Mouse (Mus musculus) c-Kit-positive CD71-negative TER-119-negative erythroid progenitor cells, embryonic 14.5 days (primary cell): ENCODE measurements around the gene Tpm3.

Experiments
- DNase-seq: peaks from one replicate; pipeline ENCODE4 v3.0.0-alpha.2; 2013; ENCODE audit warnings: low read depth

Gene Tpm3

GRCm38 (mm10) chr3:90072294-90072693 lies at the start of gene Tpm3:
Tpm3 (plus strand) TSS chr3:90072649.
- DNase-seq = no peak

GRCm38 (mm10) chr3:90034653-90035052 lies 37.8 kb upstream of the Tpm3 start:
- no peak for DNase-seq

DNA sequence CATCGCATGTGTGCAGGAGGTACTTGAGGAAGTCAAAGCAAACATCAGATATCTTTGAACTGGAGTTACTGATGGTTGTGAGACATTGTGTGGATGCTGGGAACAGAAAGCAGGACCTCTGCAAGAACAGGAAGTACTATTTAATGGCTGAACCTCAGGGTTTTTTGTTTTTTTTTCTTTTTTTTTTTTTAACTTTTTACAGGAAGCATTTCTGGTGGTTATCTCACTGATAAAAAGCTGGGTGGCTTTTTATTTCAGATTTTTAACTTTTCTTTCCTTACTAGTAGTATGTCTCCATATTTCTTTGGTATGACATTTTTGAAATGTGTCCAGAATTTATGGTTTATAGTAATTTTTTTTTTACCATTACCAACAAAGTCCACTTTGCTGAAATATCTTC lies 36.2 kb upstream of the Tpm3 start:
- DNase-seq = no peak

DNA sequence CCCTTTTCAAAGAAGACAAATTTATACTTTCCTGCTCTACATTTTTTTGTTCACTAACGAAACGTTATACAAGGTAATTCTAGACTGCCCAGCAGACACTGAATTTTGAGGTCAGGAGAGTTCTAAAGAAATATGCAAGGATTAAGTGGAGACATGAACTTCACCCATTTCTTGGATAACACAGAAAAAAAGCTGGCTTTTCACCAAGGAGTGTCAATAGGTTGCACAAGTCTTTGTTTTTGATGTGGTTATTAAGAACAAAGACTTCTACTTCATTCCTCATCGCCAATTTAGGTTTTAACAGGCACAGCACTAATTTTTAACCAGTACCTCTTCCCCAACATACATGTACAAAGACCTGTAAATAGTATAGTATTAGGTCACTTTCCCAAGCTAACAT lies 22.8 kb upstream of the Tpm3 start:
- DNase-seq = no peak

GRCm38 (mm10) chr3:90051441-90052350 lies 20.8 kb upstream of the Tpm3 start, which contains the start of gene 4933434E20Rik:
4933434E20Rik (plus strand) TSS chr3:90051636.
- DNase-seq = peak; percentile 60

GRCm38 (mm10) chr3:90052351-90053241 lies 19.9 kb upstream of the Tpm3 start, which contains the start of gene Ubap2l:
Ubap2l (minus strand) TSS chr3:90052628.
- DNase-seq = peak; percentile 95

DNA sequence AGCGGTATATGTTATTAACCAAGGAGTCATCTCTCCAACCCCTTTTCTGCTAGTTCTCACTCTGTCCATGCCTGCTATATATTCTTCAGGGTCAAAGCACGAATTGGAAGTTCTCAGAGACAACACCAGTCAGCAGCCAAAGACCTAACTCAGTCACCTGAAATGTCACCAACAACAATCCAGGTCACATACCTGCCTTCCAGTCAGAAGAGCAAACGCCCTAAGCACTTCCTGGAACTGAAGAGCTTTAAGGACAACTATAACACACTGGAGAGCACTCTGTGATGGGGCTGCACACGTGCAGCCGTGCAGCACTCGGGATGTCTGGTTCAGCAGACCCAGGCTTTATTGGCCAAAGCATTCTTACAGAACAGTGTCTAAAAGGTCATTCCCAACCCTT lies 10.9 kb upstream of the Tpm3 start:
- no peak for DNase-seq

DNA sequence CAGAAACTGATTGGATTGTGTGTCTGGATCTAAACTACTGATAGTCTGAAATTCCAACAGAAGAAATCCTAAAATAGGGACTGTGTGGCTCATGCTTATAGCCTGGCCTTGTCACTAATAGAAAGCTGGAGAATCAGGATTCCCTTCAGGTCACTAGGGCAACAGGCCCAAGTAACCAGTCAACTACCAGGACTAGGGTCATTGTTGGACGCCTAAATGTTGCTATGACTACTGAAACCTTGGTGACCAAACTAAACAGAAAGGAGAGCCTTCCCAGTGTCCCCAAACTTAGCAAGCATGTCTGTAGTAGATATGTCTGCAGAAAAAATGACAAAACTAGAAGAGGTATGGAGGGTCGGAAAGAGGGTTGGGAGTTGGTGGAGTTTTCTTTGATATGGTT lies 9.9 kb upstream of the Tpm3 start:
- DNase-seq = no peak

GRCm38 (mm10) chr3:90064383-90064782 lies 8.1 kb upstream of the Tpm3 start:
- no peak for DNase-seq

GRCm38 (mm10) chr3:90065553-90065952 lies 6.9 kb upstream of the Tpm3 start:
- DNase-seq = peak; percentile 50

GRCm38 (mm10) chr3:90067851-90068250 lies 4.6 kb upstream of the Tpm3 start:
- no peak for DNase-seq

DNA sequence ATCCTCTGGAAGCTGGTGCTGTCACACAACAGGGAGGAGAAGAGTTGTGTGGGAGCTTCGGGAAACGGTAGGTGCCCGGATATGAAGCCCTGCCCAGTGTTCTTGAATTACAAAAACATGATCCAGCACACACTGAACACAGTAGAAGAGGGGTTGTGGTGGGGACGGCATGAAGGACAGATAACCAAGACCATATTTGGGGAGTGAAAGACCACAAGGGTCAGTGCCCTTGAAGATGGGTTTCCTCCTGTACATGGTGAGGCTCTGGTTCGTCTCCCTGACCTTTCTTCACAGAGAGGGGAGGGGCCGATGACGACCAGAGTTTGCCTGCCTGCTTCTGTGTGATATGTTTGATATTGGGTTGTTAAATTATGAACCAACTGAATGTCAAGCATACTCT lies 2.8 kb upstream of the Tpm3 start:
- DNase-seq = no peak

DNA sequence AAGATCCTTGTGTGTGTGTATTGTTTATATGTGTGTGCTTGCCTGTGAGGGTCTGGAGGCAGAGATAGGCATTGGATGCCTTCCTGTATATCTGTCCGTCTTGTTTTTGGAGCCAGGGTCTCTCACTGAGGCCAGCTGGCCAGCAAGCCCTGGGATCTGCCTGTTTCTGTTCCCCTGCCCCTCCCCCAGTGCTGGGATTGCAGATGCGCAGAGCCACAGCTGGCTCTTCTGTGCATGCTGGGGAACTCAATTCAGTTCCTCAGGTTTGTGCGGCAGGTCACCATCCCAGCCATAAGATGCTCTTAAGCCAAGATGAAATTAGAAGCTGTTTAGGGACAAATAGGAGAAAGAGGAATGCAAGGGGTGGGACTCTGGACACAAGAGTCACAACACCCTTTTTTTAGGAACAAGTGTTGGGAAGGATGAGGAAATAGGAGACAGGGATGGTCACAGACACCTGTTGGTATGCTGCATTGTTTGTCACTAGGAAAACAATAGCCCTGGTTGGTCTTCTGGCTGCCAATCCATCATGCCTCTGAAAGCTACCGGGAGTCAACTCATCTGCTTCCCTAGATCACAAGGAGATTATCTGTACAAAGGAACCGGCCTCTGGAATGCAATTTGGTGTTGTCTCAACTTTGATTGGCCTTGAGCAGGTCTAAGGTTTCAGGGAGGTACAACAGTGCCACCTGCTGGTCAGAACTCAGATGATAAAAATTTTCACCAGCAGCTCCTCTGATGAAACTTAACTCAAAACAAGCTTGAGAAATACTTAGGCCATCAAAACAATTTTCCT lies 4.7 kb downstream of the Tpm3 start:
- DNase-seq = peak; percentile 89

DNA sequence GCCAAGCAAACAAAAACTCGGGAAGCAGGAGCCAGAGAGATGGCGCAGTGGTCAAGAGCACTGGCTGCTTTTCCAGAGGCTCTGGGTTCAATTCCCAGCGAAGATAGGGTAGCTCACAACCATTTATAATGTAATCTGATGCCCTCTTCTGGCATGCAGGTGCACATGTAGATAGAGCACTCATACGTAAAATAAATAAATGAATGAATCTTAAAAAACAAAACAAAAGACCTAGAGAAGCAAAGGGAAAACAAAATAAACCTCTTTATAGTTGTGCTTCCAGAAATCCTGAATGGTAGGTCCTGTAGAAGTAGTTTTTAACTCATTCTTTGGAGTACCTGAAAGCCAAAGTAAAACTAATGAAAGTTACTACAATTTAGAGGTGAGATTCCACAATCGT lies 5.8 kb downstream of the Tpm3 start:
- DNase-seq = no peak

DNA sequence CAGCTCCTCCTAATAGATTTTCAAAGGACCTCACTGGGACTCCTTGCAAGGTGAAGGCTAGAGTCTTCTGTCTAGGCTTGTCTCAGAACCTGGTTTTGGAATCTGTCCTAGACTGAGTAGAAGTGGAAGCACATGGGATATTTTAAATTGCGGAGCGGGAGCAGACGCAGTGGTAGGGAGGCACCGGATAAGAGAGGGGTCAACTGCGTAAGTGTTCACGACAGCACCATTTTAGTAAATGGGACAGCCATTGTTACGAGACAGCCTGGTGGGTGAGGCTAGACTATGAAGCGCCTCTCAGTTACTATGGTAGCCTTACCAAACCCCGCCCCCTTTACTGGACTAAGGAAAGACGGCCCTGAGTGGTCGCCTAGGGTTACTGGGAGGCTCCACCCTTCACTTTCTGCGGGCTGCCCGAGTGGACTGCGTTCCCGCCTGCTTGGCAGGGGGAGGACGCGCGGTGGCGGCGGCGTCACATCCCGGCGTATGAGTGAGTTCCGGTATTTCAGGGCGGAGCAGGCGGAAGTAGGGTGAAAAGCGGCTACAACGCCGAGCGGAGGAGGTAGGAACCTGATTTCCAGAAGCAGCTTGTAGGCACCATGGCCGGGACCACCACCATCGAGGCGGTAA lies 6.8 kb downstream of the Tpm3 start:
- DNase-seq = peak; percentile 93

DNA sequence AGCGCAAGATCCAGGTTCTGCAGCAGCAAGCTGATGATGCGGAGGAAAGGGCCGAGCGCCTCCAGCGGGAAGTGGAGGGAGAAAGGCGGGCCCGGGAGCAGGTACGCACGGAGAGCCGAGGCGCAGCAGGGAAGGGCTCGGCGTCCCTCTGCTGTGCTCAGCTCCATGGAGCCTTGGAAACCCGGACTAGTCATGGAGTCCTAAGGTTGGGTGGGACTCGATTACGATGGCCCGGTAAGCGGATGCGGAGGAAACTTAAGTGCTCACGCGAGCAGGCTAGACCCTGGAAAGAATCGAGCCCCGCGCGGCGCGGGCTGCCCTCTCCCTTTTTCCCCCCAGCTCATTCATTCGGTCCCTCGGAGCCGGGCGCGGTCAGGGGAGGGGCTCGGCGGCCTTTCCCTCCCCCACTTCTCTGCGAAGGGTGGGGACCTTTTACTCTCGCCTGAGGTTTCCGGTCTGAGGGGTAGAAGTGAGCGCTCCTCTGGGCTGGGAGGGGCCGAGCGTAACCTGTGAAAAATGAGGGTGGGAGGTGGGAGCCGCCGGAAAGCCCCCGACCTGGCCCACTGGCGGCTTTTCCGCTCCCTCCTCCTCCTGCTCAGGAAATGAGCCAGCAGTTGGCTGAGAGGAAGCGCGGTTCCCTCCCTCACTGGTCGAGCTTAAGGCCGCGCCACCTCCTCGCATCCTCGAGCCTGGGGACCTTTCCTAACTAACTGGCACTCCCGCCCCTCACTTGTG lies 7.5 kb downstream of the Tpm3 start:
- peak; percentile 76 for DNase-seq

DNA sequence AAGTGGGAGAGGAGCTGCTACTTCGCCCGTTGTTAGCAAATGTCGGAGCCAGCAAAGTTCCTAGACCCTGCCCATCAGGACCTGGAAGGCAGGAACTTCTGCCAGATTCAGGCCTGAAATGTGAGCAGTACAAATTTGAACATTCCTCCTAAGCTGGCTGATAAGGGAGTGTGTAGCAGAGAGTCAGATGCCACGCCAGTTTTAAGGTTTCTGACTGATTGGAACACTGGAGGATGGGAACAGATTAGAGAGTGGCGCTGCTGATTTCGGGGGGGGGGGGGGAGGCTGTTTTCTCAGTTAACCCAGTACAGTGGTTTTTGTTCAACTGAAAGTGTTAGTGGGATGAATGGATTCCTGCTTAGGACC lies 8.0 kb downstream of the Tpm3 start:
- no peak for DNase-seq

- DNase-seq = no peak
Observed at GRCm38 (mm10) chr3:90081365-90082240, 9.2 kb downstream of the Tpm3 start.

DNA sequence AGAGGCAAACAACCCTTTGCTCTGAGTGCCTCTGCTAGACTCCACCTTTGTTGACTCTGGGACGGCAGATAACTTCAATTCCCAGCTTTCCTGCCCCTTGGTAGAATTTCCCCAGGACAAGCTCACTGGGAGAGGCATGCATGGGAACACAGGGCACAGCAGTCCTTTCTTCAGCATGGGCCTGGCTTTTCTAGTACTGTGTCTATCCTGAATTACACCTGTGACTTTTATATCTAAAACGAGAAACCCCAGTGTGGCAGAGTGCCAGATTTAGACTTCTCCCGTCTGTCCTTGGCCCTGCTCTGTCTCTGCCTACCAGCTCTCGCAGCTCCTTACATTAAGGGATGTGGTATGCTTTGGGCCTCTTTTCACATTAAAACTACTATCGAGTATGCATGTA lies 10.6 kb downstream of the Tpm3 start:
- no peak for DNase-seq
